14 mouse cellular contexts compared by ENCODE assay signal in the genomic region with DNA sequence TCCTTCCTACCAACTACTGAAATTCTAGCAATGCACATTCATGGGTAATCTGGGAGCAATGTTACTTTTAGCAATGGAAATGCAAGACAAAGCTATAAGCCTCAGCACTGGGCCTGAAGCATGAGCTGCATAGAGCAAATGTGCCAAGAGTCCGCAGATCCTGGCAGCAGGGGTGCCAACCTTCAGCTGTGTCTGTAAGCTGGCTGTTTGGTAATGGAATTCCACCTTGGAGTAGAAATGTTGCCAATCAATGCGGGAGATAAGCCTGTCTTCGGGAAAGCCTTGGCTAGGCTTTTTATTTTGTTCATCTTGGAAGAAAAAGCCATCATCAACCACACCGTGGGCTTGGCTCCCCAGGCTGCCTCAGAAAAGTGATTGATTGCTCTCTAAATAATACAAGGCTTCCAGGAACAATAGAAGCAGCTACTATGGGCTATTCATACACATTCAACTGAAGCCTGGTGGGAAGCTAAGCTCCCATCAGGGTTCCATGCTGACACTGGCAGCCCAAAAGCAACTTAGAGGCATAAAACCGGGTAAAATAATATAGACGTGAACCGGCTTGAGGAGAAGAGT.
A peak's percentile ranks its signal among the peaks of the same experiment; 100 is the strongest.
DNase-seq lines count a peak whose midpoint lies in the region; ATAC-seq lines count a peak whose summit lies in the region.
"Had no signal": no experiment of that assay in that cellular context is flagged by ENCODE, and none has a peak within 500 bp of the region (broad histone marks: within the 10 kb centered on the region; RNA-seq: fewer than 3 reads in every experiment).

No protein-coding gene starts in this region.

- H3K9me3 ChIP-seq in forebrain, embryonic 12.5 days: no peaks in the 10 kb centered on the region
- no peaks in the 10 kb centered on the region for H3K9me3 ChIP-seq in forebrain, embryonic 11.5 days (ENCODE audit: control insufficient read depth, low read length)
- no peaks in the 10 kb centered on the region for H3K9me3 ChIP-seq in hindbrain, embryonic 15.5 days
- H3K9me3 ChIP-seq: embryonic facial prominence, embryonic 15.5 days; limb, embryonic 12.5 days had no signal

- ATAC-seq in forebrain, embryonic 12.5 days (ENCODE audit: low FRiP score): no peak
- ATAC-seq in forebrain, embryonic 11.5 days (replicated peaks; ENCODE audit: low FRiP score): no peak
- peak; percentile 54; the same call in 1 of the 2 replicates for ATAC-seq in hindbrain, embryonic 15.5 days (ENCODE audit: low FRiP score, low read depth)
- no peak for ATAC-seq in monocyte, adult 5-6 weeks (replicated peaks; ENCODE audit: insufficient number of reproducible peaks, low FRiP score, low TSS enrichment, poor library complexity, severe bottlenecking)

- H3K4me1 ChIP-seq in forebrain, embryonic 12.5 days: peaks cover 10% of the 10 kb centered on the region
- peaks cover 4% of the 10 kb centered on the region for H3K4me1 ChIP-seq in forebrain, embryonic 11.5 days (replicated peaks; ENCODE audit: control insufficient read depth, insufficient read depth, low read length)
- H3K4me1 ChIP-seq in hindbrain, embryonic 15.5 days (replicated peaks): peaks cover 6% of the 10 kb centered on the region
- H3K4me1 ChIP-seq: embryonic facial prominence, embryonic 15.5 days; limb, embryonic 12.5 days had no signal

- H3K4me2 ChIP-seq in forebrain, embryonic 12.5 days: no peak overlapping the region
- no peak overlapping the region for H3K4me2 ChIP-seq in forebrain, embryonic 11.5 days (ENCODE audit: low read depth, low read length, severe bottlenecking)
- H3K4me2 ChIP-seq in hindbrain, embryonic 15.5 days: no peak overlapping the region
- H3K4me2 ChIP-seq: embryonic facial prominence, embryonic 15.5 days; limb, embryonic 12.5 days had no signal

- WGBS in forebrain, embryonic 12.5 days: 21% methylated on average over 7 of the region's 7 CpGs
- WGBS in forebrain, embryonic 11.5 days: 26% methylated on average over 7 of the region's 7 CpGs
- WGBS in hindbrain, embryonic 15.5 days: 10% methylated on average over 7 of the region's 7 CpGs

- no peak overlapping the region for H3K4me3 ChIP-seq in forebrain, embryonic 12.5 days (replicated peaks)
- H3K4me3 ChIP-seq in forebrain, embryonic 11.5 days (ENCODE audit: low read depth, low read length): no peak overlapping the region
- H3K4me3 ChIP-seq in hindbrain, embryonic 15.5 days: no peak overlapping the region
- H3K4me3 ChIP-seq: embryonic facial prominence, embryonic 15.5 days; limb, embryonic 12.5 days had no signal

- no peak overlapping the region for H3K9ac ChIP-seq in forebrain, embryonic 12.5 days
- no peak overlapping the region for H3K9ac ChIP-seq in forebrain, embryonic 11.5 days (ENCODE audit: low read length)
- H3K9ac ChIP-seq in hindbrain, embryonic 15.5 days: no peak overlapping the region
- H3K9ac ChIP-seq: embryonic facial prominence, embryonic 15.5 days; limb, embryonic 12.5 days had no signal

- no peaks in the 10 kb centered on the region; the same call in 1 of the 2 replicates for H3K27me3 ChIP-seq in forebrain, embryonic 12.5 days
- no peaks in the 10 kb centered on the region for H3K27me3 ChIP-seq in forebrain, embryonic 11.5 days (ENCODE audit: control insufficient read depth, insufficient read depth, low read length)
- no peaks in the 10 kb centered on the region for H3K27me3 ChIP-seq in hindbrain, embryonic 15.5 days
- H3K27me3 ChIP-seq: embryonic facial prominence, embryonic 15.5 days; limb, embryonic 12.5 days had no signal

- H3K27ac ChIP-seq in forebrain, embryonic 12.5 days: 0 out of 2 replicates have a peak overlapping the region, but pooled peaks have one; percentile 13
- H3K27ac ChIP-seq in forebrain, embryonic 11.5 days (ENCODE audit: low read depth, low read length): no peak overlapping the region
- H3K27ac ChIP-seq in hindbrain, embryonic 15.5 days (replicated peaks): peak overlapping the region; percentile 29; the same call in 1 of the 2 replicates
- H3K27ac ChIP-seq: embryonic facial prominence, embryonic 15.5 days; limb, embryonic 12.5 days had no signal

- DNase-seq in forebrain, embryonic 11.5 days (ENCODE audit: low spot score): no peak
- DNase-seq in brain, adult 2 months (ENCODE audit: low read depth, low spot score): peak; percentile 84
- DNase-seq in cerebellum, postnatal 10 days: peak; percentile 85 to 90
- DNase-seq in heart, adult 18-20 months: no peak
- DNase-seq in left cerebral cortex, adult 8-10 months (ENCODE audit: low spot score in 2 of 2): no peak
- DNase-seq: adrenal gland, postnatal 10 days; kidney, postnatal 14 days; lung, postnatal 36 days; right cerebral cortex, postnatal 25 days had no signal

- H3K36me3 ChIP-seq in forebrain, embryonic 12.5 days (replicated peaks): no peaks in the 10 kb centered on the region
- H3K36me3 ChIP-seq in forebrain, embryonic 11.5 days (ENCODE audit: control insufficient read depth, insufficient read depth, low read length): no peaks in the 10 kb centered on the region
- no peaks in the 10 kb centered on the region for H3K36me3 ChIP-seq in hindbrain, embryonic 15.5 days
- H3K36me3 ChIP-seq: embryonic facial prominence, embryonic 15.5 days; limb, embryonic 12.5 days had no signal

Comparison
In these comparisons a context has a peak if more than half of its experiments do, and no peak if none do; other contexts are left out.
1. DNase-seq: peak in brain, adult 2 months (single experiment) and cerebellum, postnatal 10 days (2 of 2); none in forebrain, embryonic 11.5 days (single experiment), heart, adult 18-20 months (0 of 2) and left cerebral cortex, adult 8-10 months (0 of 2).